Mouse (Mus musculus) cerebellum, postnatal 10 days (tissue): ENCODE measurements around the gene Lad1.
A peak's percentile ranks its signal among the peaks of the same experiment; 100 is the strongest.

Experiments
- DNase-seq, 2 experiments: peaks; one replicate each; pipeline ENCODE4 v3.0.0; 2021; ENCODE audit warnings: mixed read lengths in 2 of 2

The Lad1 gene

DNA sequence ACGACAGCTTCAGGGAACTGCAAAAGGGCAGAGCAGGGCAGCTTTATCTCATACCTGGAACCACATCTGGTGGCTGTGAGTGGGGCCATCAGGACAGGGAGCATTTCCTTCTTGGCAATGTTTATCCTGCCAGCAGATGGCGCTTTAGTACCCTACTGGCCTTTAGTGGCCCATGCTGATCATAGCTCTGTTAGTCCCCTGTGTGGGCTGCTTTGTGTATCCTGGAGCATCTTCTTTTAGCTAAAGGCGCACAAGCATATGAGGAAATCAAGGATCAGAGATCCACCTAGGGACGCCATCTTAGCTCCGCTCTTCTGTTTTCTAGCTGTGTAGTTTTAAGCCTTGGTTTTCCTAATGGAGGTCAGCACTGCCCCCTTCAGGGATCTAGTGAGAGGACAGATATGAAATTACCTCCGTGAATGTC lies 28.8 kb downstream of the Lad1 start:
- DNase-seq, result peak; percentile 57 to 64

DNA sequence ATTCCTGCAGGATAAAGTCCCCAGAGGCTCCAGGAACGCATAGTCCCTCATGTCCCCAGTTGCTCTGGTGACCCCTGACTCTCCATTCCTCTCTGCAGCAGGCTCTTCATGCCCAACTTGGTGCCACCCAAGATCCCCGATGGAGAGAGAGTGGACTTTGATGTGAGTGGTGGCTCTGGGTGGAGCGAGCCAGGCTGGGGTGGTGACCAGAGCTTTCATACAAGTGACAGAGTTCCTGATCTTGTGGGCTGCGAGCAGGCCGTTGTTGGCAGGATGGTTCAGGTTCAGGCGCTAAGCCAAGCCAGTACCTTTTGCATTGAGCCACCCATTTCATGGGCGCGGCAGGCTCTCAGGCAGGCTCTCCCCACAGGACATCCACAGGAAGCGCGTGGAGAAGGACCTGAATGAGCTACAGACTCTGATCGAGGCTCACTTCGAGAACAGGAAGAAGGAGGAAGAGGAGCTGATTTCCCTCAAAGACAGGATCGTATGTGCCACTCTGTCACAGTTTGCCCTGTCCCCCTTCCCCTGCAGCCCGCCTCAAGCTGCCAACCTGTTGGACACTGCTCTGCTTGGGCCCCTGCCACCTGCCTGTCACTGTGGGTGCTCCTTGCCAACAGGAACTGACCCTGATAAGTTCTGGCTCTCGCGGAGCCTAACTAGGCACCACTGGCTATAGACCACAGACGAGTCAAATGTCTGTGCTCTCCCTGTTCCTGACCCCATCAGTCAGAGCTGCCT lies 29.4 kb downstream of the Lad1 start:
- DNase-seq, result peak; percentile 43 to 55

DNA sequence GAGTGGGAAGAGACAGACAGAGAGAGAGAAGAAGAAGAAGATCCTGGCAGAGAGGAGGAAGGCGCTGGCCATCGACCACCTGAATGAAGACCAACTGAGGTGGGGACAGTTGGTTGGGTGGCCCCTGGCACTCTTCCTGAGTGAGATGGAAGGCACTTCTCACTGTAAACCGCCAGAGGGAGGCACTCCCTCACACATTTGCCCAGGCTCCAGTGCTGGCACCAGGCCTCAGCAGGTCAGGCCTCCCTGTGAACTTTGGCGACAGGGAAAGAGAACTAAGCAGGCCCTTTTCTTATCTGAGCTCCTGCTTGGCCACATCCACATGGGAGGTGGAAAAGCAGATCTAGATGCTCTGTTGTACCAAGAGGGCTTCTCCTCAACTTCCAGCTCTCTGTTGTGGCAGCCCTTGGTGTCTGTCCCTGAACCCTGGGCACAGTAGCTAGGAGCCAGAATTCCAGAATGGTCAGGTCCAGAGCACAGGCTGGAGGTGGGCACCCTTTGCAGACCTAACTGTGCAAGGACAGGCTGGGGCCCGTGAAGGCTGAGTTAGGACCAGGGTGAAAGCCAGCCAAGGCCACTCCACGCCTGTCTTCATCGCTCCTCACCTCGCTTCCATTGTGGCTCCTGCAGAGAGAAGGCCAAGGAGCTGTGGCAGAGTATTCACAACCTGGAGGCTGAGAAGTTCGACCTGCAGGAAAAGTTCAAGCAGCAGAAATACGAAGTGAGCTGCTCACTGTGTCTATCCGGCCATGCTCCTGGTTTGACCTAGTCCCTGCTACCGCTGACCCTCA lies 32.5 kb downstream of the Lad1 start:
- peak; percentile 62 to 65 for DNase-seq

DNA sequence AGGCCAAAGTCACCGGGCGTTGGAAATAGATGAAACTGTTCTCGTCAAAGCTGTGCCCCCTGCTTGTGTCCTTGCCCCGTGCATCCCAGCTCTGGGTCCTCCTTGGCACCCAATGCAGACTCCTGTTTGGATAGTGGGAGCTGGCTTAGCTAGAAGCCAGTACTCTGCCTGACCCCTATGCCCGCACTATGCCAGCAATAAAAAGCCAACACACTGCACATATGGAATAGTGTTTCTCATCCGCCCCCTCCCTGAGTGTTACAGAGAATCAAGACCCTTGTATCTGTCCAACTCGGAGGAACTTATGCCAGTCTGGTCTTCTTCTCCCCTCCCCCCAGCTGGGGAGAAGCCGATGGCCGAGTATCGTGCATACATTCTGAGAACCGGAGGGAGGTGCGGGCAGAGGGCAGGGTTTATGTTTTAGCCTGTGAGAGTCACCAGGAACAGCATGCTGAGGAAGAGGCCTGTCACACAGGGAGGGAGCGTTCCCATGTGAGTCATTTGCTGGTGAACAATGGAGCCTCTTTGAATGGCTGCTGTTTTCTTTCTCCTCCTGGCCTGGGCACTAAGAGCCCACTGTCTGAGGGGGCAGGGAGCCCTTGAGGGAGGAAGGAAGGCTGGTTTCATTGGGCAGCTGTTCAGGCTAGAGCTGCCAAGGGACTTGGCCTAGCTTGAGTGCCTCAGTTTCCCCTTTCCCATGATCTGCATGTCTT lies 33.8 kb downstream of the Lad1 start:
- no peak for DNase-seq

DNA sequence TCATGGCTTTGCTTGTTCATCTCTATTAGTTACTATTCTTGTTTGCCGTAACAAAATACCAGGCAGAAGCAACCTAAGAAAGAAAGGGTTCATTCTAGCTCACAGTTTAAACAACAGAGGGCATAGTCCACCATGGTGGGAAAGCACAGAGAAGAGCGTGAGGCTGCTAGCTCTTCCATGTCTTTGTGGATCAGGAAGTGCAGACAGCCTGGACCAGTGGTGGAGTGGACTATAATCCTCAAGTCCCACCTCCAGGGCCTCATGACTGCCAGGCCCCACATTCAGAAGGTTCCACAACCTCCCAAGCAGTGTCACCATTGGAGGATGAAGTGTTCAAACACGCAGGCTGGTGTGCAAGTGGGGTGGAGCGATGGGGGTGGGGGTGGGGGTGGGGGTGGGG lies 34.8 kb downstream of the Lad1 start:
- DNase-seq, result no peak

DNA sequence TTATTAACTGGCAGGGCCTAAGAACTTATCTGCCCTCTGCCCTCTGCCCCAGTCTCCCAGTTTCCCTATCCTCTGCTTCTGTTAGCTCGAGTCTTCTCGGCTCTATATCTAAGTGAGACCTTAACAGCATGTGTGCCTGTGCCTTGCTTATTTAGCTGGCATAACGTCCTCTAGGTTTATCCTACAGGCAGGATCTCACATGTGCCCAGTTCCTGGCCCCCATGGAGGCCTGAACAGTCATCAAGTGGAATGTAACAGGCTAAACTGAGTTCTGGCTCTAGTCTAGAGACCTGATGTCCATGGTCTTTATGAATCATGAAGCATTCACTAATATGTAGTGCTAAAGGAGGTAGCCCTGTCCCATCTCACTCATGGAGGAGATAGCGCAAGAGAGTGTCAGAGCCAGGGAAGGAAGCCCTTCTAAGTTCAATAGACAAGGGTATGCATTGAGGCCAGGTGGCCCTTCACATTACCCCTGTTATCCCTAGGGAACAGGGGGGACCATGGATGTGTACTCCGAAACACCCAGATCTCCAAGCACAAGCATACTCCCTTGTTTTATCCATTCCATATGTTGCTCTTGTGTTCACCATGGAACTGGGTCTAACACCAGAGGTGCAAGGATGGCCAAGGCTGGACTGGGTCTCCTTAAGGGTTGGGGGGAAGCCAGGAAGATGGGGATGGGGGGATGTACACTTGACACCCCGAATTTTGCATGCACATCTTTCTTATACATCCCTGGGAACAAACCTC lies 36.4 kb downstream of the Lad1 start:
- DNase-seq, result no peak

DNA sequence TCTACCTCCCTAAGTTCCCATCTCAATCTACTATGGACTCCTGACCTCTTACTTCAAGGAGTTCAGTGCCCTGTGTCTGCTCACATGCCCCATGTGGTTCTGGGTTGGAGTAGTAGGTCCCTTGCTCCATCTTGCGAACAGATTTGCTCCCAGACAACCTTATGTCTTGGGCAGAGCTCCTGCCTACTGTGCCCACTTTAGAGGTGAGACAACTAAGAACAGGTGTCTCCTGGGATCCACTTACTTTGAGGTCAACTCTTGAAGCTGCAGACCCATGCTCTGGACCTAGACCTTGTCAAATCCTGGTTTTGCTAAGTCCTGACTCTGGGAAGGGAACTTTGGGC lies 36.9 kb downstream of the Lad1 start:
- DNase-seq, result no peak

DNA sequence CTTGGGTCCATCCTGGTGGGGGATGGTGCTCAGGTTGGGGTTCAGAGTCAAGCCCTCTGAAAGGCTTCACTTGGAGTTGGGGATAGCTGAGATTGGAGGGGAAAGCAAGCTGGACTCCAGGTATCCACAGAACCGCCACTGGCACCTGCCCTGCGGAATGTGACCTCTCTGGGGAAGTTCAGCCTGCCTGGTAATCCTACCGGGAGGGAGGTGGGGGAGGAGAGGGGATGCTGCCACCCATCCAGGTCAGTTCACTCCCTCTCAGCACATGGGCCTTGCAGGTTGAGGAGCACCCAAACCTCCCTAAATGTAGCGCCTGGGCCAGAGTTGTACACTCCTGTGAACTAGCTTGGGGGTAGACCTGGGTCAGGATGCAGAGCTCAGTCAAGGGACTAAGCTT lies 37.7 kb downstream of the Lad1 start:
- no peak for DNase-seq

DNA sequence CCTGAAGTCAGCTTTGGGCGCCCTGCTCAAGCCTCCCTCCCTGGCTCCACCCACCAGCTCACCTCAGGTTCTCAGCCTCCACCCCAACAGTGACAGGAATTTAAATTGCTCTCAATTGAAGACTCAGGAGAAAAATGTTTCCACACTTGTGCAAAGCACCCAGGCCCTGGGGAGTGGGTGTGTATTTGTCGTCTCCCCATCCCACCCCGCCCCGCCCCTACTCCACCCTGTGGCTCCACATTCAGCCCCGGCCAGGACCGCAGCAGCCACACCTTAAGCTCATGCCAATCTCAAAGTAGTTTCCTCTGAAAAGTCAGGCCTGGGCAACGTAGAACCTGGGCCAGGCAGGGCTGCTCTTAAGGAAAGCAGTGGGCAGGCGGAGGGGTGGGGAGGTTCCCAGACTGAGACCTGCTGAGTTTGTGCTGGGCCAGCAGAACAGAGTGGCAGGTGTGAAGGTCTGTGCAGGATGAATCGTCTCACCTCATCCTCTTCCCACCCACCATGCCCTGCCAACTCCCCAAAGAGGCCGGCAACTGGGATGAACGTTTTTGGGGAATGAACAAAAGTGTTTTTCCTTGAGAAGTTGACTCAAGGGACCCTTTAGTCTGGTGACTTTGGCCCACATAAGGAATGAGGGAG lies 38.9 kb downstream of the Lad1 start:
- no peak for DNase-seq

DNA sequence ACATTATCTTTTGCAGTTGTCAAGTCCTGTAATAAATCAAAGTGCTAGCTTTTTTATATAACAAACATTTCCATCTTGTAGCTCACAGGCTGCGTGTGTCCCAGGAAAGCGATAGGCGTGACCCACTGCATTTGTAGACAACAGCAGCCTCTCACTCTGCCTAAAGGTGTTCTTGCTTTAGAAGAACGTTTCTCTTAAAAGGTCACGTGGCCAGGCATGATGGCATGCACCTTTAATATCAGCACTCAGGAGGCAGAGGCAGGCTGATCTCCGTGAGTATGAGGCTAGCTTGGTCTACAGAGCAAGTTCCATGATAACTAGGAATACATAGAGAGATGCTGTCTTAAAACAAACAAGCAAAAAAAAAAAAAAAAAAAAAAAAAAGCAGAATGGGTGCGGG lies 40.1 kb downstream of the Lad1 start:
- no peak for DNase-seq

DNA sequence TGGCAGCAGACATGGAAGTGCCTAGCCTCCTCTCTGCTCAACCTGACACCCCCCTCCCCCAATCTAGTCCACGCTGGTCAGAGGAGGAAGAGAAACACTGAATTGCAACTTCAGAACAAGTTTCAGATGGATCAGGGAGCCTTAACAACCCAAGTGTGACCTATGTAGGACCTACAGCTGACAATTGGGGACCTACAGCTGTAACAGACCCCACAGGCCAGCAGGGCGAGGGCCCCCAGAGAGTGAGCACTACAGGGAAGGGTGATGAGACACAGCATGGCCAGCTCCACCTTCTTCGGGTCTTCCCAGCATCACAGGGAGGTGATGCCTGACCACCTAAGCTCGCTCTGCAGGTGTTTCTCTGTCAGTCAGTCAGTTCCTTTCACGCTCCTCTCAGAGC lies 42.7 kb downstream of the Lad1 start:
- DNase-seq, result no peak

DNA sequence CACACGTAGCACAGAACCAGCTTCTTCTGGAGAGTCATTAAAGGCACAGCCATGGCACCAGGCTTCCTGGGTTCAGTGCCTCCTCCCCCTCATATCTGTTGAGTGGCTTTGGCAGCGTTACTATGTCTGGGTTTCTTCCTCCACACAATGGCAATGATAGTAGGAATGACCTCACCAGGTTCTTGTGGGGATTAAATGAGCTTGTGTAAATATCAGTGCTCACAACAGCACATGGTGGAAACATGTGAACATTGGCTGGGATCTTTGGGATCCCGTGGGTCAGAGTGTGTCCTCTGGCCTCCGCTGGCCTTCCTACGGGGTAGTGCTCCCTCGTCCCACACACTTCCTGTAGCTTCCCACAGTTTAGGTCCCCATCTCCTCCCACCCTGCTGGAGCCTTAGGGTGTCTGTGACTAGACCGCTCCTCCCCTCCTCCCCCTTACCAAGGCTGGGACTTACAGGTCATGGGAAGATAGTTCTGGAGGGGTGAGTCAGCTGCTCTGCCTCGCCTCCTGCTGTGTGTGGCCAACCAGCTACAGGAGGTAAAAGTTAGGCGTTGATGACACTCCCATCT lies 43.7 kb downstream of the Lad1 start:
- no peak for DNase-seq

DNA sequence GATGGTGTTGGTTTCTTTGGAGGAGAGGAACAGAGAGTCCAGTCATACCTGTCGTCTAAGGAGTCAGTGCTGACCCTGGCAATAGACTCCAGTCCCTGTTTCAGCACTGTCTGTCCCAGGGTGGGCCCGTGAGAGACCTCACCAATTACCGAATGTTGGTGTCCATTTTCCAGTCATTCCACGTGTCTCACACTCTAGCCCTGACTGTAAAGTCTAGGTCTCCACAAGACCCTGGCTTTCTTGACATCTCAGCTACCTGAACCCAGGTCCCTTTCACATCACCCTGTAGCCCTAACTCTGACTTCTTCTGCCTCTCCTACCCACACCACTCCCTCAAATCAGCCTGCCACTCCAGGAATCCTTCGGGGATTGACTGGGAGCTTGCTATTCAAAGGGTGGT lies 44.2 kb downstream of the Lad1 start:
- no peak for DNase-seq

DNA sequence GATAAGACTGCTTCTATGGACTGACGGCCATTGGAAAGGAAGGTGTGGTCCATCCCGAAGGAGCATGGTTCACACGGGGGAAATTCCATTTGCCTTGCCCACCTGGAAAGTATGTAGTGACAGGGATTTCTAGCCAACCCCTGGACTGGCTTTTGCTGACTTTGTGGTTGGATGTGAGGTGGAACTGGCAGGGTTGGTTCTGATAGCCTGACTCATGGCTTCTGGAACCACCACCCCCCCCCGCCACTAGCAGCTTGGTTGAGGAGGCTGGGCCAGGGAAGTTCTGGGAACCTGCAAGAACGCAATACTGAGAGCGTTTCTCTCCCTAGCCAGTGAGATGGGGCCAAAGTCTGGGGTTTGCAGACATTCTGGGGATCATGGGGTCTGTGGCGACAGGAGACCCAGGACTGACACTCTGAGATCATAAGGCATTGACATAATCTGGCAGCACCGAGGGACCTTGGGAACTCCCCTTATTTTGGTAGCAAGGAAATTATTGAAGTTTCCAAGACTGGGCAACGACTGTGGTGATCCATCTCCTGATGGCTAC lies 45.5 kb downstream of the Lad1 start:
- DNase-seq, result no peak

DNA sequence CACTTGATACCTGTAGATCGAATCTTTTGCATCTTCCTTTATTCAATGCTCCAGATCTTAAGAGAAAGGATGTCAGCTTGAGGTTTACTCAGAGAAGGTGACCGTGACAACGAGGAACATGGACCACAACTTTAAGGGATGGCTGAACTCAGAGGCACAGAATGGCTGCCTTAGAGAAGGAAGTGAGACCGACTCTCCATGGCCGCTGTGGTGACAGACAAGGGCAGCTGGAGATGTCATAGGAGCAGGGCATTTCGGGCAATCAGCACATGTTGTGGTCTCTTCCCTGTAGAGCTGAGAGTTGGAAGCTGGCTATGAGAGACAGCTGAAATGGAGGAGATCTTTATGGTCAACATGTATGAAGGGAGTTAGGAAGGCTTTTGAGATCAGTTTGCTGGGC lies 46.4 kb downstream of the Lad1 start:
- no peak for DNase-seq

DNA sequence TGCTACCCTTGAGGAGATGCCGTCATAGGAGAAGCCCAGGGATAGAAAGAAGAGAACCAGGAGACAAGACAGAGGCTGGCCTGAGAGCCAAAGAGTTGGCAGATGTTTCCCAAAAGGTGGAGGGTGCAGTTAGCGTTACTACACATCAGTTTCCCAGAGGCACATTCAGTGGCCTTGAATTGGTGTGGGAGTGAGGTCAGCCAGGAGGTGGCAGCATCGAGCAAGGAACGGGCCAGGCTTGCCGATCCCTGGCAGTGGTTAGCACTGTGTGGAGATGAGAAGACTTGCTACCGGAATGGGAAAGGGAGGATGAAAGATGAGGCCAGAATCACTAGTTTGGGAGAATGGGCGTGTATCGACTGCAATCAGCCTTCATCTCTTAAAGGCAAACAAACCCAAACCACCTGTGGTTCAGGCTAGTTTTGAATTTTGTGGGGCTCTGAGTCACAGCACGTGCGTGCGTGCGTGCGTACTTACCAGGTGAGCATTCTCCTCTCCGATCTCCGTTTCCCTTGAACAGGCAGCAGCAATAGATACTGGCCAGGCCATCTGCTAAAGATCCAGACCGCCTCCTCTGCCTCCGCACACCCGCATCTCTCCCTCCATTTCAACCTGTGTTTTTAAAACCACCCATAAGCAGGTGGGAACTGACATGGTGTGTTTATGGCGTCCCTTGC lies 47.3 kb downstream of the Lad1 start:
- DNase-seq, result peak; percentile 96 to 98

DNA sequence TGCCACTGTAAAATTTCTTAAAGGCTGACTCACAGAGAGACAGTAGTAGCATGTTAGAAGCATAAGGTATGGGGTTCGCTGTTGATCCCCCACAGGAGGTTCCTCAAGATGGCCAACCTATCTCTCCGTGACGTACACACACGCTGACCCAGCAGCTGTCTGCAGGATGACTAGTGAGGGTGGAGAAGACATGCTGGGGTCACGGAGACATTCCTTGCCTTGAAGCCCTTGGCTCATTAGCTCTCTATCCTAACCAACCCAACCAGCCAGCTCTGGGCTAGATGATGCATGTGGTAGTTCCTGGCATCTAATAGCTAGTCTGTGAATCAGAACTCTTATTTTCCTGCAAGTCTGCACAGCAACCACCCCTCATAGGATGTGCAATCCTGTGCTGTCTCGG lies 50.2 kb downstream of the Lad1 start:
- no peak for DNase-seq

DNA sequence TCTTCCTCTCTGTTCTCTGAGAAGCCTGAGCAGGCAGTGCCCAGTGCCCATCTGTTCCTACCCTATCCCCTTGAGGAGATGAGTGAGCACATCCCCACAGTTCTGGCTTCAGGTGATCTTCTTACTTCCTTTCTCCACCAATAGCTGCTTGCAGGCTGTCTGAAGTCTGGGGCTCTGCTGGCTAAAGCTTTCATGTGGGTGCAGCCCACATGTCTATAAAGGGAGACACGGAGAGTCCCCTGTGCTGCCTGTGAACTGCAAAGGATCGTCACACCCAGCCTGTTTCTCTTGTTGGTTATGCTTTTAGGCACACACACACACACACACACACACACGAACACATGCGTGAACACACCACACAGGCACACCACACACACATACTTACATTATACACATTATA lies 54.6 kb downstream of the Lad1 start:
- no peak for DNase-seq

DNA sequence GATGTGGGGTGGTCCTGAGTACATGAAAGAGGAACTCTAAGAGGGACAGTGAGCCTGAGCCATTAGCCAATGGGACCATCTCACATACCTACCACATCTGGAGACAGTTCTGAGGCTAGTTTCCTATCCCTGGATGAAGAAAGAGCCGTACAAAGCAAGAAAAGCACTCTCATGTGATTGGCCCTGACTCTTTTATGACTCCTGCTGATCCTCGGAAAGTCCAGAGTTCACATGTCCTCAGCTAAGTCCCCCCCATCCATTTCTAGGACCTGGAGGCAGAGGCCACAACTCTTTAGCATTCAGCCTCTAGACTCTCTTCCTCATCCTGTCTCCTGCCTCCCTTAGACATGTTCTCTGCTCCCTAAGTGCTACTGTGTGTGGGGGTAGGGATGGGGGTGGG lies 58.9 kb downstream of the Lad1 start:
- no peak for DNase-seq

DNA sequence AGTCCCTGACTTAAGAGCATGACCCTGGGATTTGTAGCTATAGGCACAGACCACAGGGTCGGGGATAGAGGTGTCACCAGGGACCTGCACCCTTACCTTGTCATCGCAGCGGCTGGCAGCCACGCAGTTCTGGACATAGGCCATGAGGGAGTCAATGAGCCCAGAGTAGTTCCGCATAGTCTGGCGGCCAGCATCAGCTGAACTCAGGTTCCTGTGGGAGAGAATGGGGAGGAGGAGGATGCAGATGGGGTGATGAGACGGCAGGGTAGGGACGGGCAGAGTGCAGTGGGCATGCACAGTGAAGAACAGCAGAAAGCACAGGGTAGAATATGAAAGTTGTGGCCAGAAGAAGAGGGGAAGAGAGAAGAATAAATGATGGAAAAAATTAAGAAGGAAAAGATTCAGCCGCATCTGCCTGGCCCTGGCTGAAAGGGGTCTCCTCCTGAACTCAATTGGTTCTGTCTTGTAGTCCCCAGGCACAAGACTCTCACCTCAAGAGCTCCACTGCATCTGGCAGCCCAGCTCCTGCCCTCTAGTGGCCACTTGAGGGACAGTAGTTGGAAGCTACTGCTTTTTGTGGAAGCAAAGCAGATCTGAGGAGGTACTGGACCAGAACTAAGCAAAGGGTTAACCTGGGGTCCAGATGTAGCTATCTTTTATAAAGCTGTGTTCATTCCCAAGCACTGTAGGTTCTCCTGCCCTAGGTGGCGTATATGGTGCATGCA lies 64.1 kb downstream of the Lad1 start:
- peak; percentile 80 to 82 for DNase-seq
